Mouse (Mus musculus) MEL (cell line): ENCODE results near the gene Smg6.
A peak's percentile ranks its signal among the peaks of the same experiment; 100 is the strongest.

ENCODE experiments used
- BHLHE40 ChIP-seq: IDR thresholded peaks from 2 replicates; pipeline ENCODE4 v1.6.1; 2012; ENCODE audit warnings: low read depth, mild to moderate bottlenecking, inconsistent platforms, low read length, improper control_type of control experiment, borderline replicate concordance
- EP300 ChIP-seq, 2 experiments: IDR thresholded peaks; 2 replicates each; pipeline ENCODE4 v1.6.1; 2011; ENCODE audit warnings: improper control_type of control experiment in 2 of 2, low read length in 2 of 2, low read depth in 1 of 2, mild to moderate bottlenecking in 1 of 2
- GATA1 ChIP-seq: IDR thresholded peaks from 2 replicates; pipeline ENCODE4 v1.6.1; 2011; ENCODE audit warnings: low read depth, low read length, improper control_type of control experiment
- NELFE ChIP-seq: IDR thresholded peaks from 2 replicates; pipeline ENCODE4 v1.6.1; 2011; ENCODE audit warnings: low read depth, low read length, improper control_type of control experiment

- peak in 1 of 2 experiments; percentile 69; a peak in 3 of 4 replicates for TF ChIP-seq EP300 (IDR thresholded peaks at IDR 0.05; ENCODE audit: low read depth in 1 of 2, low read length in 2 of 2)
- no peak for TF ChIP-seq GATA1
- 0 out of 2 replicates have a peak, but pooled peaks have one; percentile 17 for TF ChIP-seq BHLHE40
- peak; percentile 89 for TF ChIP-seq NELFE
Observed at GRCm38 (mm10) chr11:75170136-75170751, 244.6 kb downstream of the Smg6 start.
